Mouse (Mus musculus) stomach, postnatal 0 days (tissue): ENCODE results near the gene Map3k21. TPM values are rescaled to one million over a fixed set of nuclear protein-coding genes. Genes with fewer than 3 reads are reported as not detected.

Experiments
- ATAC-seq: fragments of 200-750 bp; cut with Nextera tagmentation; 2 replicates; pipeline ENCODE4 v1.8.0; 2017; ENCODE audit not compliant: low FRiP score, low TSS enrichment
- DNase-seq: peaks from one replicate; pipeline ENCODE4 v3.0.0-alpha.2; 2016; ENCODE audit warnings: low spot score
- H3K27ac ChIP-seq: fragments of 300-500 bp; sonication (generic); replicated peaks from 2 replicates; pipeline ENCODE4 v1.5.1; 2014; ENCODE audit warnings: mild to moderate bottlenecking, control low read depth
- H3K27me3 ChIP-seq: fragments of 300-500 bp; sonication (generic); 2 replicates; pipeline ENCODE4 v1.6.1; 2014; ENCODE audit warnings: low read length; ENCODE audit not compliant: control insufficient read depth, insufficient read depth
- H3K36me3 ChIP-seq: fragments of 300-500 bp; sonication (generic); 2 replicates; pipeline ENCODE4 v1.6.1; 2014; ENCODE audit warnings: low read length, mixed read lengths; ENCODE audit not compliant: control insufficient read depth, insufficient read depth
- H3K4me1 ChIP-seq: fragments of 300-500 bp; sonication (generic); replicated peaks from 2 replicates; pipeline ENCODE4 v1.6.1; 2014; ENCODE audit warnings: antibody characterized with exemption; ENCODE audit not compliant: control insufficient read depth, insufficient read depth
- H3K4me2 ChIP-seq: fragments of 300-500 bp; sonication (generic); replicated peaks from 2 replicates; pipeline ENCODE4 v1.6.1; 2014; ENCODE audit warnings: low read depth, mild to moderate bottlenecking, control low read depth, moderate library complexity
- H3K4me3 ChIP-seq: fragments of 300-500 bp; sonication (generic); 2 replicates; pipeline ENCODE4 v1.5.1; 2014; ENCODE audit warnings: low read depth, low read length, control low read depth
- H3K9ac ChIP-seq: fragments of 300-500 bp; sonication (generic); 2 replicates; pipeline ENCODE4 v1.6.1; 2014; ENCODE audit warnings: mild to moderate bottlenecking, low read length, control low read depth, mixed read lengths
- H3K9me3 ChIP-seq: fragments of 300-500 bp; sonication (generic); 2 replicates; pipeline ENCODE4 v1.6.1; 2016; ENCODE audit warnings: low read length; ENCODE audit not compliant: control insufficient read depth
- CTCF ChIP-seq: IDR thresholded peaks from 2 replicates; pipeline ENCODE4 v1.5.1; 2016; ENCODE audit warnings: antibody characterized with exemption, low read depth, mild to moderate bottlenecking, moderate library complexity
- EP300 ChIP-seq: optimal IDR thresholded peaks from 2 replicates; pipeline ENCODE3; 2016; ENCODE audit warnings: antibody characterized with exemption
- WGBS: fragments of 180-500 bp; shearing (Covaris S2); extraction: QIAGEN DNeasy Blood & Tissue Kit; methylation state at CpG from one replicate; pipeline ENCODE4 v1.1.7; 2014; 5-methylcytosine and 5-hydroxymethylcytosine counted together
- polyA plus RNA-seq: library from polyadenylated mRNA; unstranded; fragments of >200 nt; fragmentation: Nextera tagmentation; extraction: Ambion mirVana; gene quantifications from 2 replicates; pipeline ENCODE4 v1.2.1, GENCODE M21; 2015

Gene Map3k21
- polyA plus RNA-seq, 1 experiment from 2014 or later: 1.1 TPM

DNA sequence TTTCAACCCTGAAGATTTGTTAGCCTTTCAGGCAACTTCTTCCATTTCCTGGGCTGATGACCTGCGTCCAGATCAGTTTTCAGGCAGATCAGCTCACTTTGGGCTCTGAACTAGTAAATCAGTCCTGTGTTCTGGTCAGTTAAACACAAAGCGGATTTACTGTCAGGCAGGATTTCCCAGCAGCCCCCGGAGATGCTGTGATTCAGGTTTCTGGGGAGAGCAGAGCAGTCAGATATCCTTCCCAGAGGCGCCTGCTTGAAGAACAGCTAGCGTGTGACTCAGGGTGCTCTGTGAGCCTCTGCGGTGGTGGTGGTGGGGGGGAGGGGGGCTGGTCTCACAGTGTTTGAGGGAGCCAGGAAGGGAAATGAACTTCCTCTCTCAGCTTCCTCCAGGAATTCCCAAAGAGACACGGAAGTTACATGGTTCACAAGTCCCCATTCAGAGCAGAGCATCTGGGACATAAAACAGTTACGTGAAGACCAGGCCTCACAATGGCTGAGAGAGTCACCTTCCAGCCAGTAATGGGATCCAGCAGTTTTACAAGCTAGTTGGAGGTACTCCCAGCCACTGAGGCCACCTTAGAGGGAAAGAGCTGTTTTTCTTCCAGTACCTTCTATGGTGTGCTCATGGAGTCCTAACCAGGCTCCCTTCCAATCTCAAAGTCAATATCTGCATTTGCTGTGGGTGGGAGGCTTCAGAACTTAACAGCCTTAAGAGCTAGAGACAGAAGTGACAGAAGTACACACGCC is 37.6 kb upstream of the Map3k21 start:
- Histone ChIP-seq H3K36me3 (no peaks in the 10 kb centered on the region), H3K27ac (no peak overlapping the region), H3K4me1 (no peaks in the 10 kb centered on the region), H3K9ac (no peak overlapping the region), H3K4me2 (no peak overlapping the region), H3K4me3 (no peak overlapping the region), H3K9me3 (no peaks in the 10 kb centered on the region), H3K27me3 (no peaks in the 10 kb centered on the region)
- peak; percentile 3; the same call in 1 of the 2 replicates for ATAC-seq
- TF ChIP-seq EP300: no peak
- no peak for TF ChIP-seq CTCF
- no peak for DNase-seq
- WGBS: 55% methylated on average over 9 of the region's 9 CpGs

- no peak for TF ChIP-seq CTCF
- no peak for TF ChIP-seq EP300
- Histone ChIP-seq H3K27me3 (no peaks in the 10 kb centered on the region), H3K4me3 (no peak overlapping the region), H3K4me2 (no peak overlapping the region), H3K4me1 (no peaks in the 10 kb centered on the region), H3K9me3 (no peaks in the 10 kb centered on the region), H3K9ac (no peak overlapping the region), H3K27ac (no peak overlapping the region), H3K36me3 (no peaks in the 10 kb centered on the region)
- DNase-seq: peak; percentile 65
- 48% methylated on average over 2 of the region's 2 CpGs for WGBS
- ATAC-seq: peak; percentile 24; the same call in 1 of the 2 replicates
These were observed 37.1 kb upstream of the Map3k21 start for GRCm38 (mm10) chr8:125873250-125873534.

DNA sequence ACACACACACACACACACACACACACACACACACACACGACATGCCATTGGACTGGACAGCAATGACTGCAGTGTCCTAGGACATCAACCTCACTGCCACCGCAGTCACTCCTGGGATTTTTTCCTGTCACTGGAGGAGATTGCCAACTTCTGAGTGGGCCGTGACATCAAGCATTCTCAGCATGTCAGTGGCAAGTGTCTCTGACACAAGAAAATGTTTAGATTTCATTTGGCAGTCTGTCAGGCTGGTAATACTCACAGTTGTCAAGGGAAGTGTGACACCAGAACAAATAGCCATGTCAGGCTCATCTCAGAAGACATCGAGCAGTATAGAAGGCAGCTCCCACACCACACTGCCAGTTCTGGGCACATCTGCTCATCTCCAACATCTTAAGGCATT is 29.8 kb upstream of the Map3k21 start:
- Histone ChIP-seq H3K4me3 (no peak overlapping the region), H3K4me1 (no peaks in the 10 kb centered on the region), H3K9ac (no peak overlapping the region), H3K27me3 (no peaks in the 10 kb centered on the region), H3K4me2 (no peak overlapping the region), H3K36me3 (no peaks in the 10 kb centered on the region), H3K27ac (no peak overlapping the region), H3K9me3 (no peaks in the 10 kb centered on the region)
- WGBS: 82% methylated on average over 4 of the region's 4 CpGs
- no peak for DNase-seq
- ATAC-seq: no peak
- no peak for TF ChIP-seq CTCF
- no peak for TF ChIP-seq EP300

DNA sequence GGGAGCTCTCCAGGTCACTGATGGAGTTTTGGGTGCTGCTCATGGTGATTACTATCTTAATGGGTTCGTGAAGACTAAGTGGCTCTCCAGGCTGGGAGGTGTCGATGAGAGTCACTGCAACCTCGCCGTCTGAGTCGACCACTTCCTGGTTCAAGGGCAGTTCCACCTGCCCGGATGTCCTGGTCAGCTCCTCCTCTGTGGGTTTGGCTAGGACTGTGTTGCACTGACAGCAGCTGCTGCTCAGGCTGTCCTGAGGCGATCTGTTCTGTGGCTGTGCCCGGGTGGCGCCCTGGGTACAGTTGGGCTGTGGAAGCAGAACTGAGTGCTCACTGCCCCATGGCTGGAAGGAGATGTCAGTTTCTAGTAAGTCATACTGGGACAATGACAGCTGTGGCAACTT is 22.7 kb upstream of the Map3k21 start:
- Histone ChIP-seq H3K27me3 (no peaks in the 10 kb centered on the region), H3K4me2 (no peak overlapping the region), H3K9ac (no peak overlapping the region), H3K9me3 (no peaks in the 10 kb centered on the region), H3K27ac (no peak overlapping the region), H3K36me3 (no peaks in the 10 kb centered on the region), H3K4me1 (no peaks in the 10 kb centered on the region), H3K4me3 (no peak overlapping the region)
- TF ChIP-seq CTCF (no peak), EP300 (no peak)
- 84% methylated on average over 9 of the region's 9 CpGs for WGBS
- peak; percentile 49; the same call in 1 of the 2 replicates for ATAC-seq
- DNase-seq: no peak

- H3K36me3 ChIP-seq: no peaks in the 10 kb centered on the region
- 55% methylated on average over 3 of the region's 3 CpGs for WGBS
- ATAC-seq (no peak), DNase-seq (no peak)
- TF ChIP-seq EP300: no peak
- no peak for TF ChIP-seq CTCF
- H3K9me3 ChIP-seq: no peaks in the 10 kb centered on the region
- H3K4me1 ChIP-seq: no peaks in the 10 kb centered on the region
- H3K4me3 ChIP-seq: no peak overlapping the region
- H3K27me3 ChIP-seq: no peaks in the 10 kb centered on the region
- no peak overlapping the region for H3K4me2 ChIP-seq
- no peak overlapping the region for H3K9ac ChIP-seq
- no peak overlapping the region for H3K27ac ChIP-seq
These were observed 20.3 kb upstream of the Map3k21 start for GRCm38 (mm10) chr8:125889920-125890319.

- DNase-seq: no peak
These were observed 12.9 kb upstream of the Map3k21 start for GRCm38 (mm10) chr8:125897388-125897787.

More at GRCm38 (mm10) chr8:125897388-125897787, 12.9 kb upstream of the Map3k21 start:
- Histone ChIP-seq H3K36me3 (no peaks in the 10 kb centered on the region), H3K9me3 (no peaks in the 10 kb centered on the region), H3K4me3 (no peak overlapping the region), H3K27ac (no peak overlapping the region), H3K9ac (no peak overlapping the region), H3K4me2 (no peak overlapping the region), H3K27me3 (peaks cover 3% of the 10 kb centered on the region; the same call in 1 of the 2 replicates), H3K4me1 (no peaks in the 10 kb centered on the region)
- ATAC-seq: no peak
- 71% methylated on average over 11 of the region's 11 CpGs for WGBS
- TF ChIP-seq CTCF (no peak), EP300 (no peak)
